Mouse (Mus musculus): Measurements from ENCODE around the gene Rnf121. TPM values are rescaled to one million over a fixed set of nuclear protein-coding genes. Genes with fewer than 3 reads are reported as not detected.

Rnf121 gene
- total RNA-seq, 1 experiment from 2014 or later = 15.8 TPM

Other genes with a start within 250 kb of the Rnf121 start
- gene Phox2a, start 247.2 kb downstream of the Rnf121 start, total RNA-seq (2017) = not detected in 2 replicates
- gene Inppl1, start 227.2 kb downstream of the Rnf121 start, total RNA-seq (2017) = 5.7 and 10.4 TPM in 2 replicates
- gene Folr2, start 208.3 kb downstream of the Rnf121 start, total RNA-seq (2017) = not detected in 2 replicates
- gene Anapc15, start 201.8 kb downstream of the Rnf121 start, total RNA-seq (2017) = 45.1 and 48.4 TPM in 2 replicates
- gene Folr1, start 194.7 kb downstream of the Rnf121 start, total RNA-seq (2017) = 1.0 TPM in 1 of 2 replicates, not detected in the other
- 65.2 and 77.1 TPM in 2 replicates for gene Lamtor1, start 159.6 kb downstream of the Rnf121 start, total RNA-seq (2017)
- 0.49 TPM in 1 of 2 replicates, not detected in the other for gene Tomt, start 159.1 kb downstream of the Rnf121 start, total RNA-seq (2017)
- gene Lrrc51, start 131.6 kb downstream of the Rnf121 start, total RNA-seq (2017) = 0.93 and 3.2 TPM in 2 replicates
- 225 and 227 TPM in 2 replicates for gene Numa1, start 131.4 kb downstream of the Rnf121 start, total RNA-seq (2017)
- 12.2 and 13.6 TPM in 2 replicates for gene Il18bp, start 46.8 kb downstream of the Rnf121 start, total RNA-seq (2017)
- gene Xndc1, start within 50 bp of the Rnf121 start, total RNA-seq (2017) = 35.2 and 40.2 TPM in 2 replicates
- 0.47 and 3.4 TPM in 2 replicates for gene Xntrpc, start 244 bp upstream of the Rnf121 start, total RNA-seq (2017)
- gene Trpc2, start 17.6 kb upstream of the Rnf121 start, total RNA-seq (2017) = 0.49 and 2.0 TPM in 2 replicates
- not detected in 2 replicates for gene Art1, start 36.3 kb upstream of the Rnf121 start, total RNA-seq (2017)
- 0.49 and 2.2 TPM in 2 replicates for gene Art5, start 44.0 kb upstream of the Rnf121 start, total RNA-seq (2017)
- 0.35 TPM in 1 of 2 replicates, not detected in the other for gene Chrna10, start 51.4 kb upstream of the Rnf121 start, total RNA-seq (2017)
- 74.8 TPM in 2 replicates for gene Nup98, start 144.7 kb upstream of the Rnf121 start, total RNA-seq (2017)
- gene Pgap2, start 144.7 kb upstream of the Rnf121 start, total RNA-seq (2017) = 32.1 and 32.8 TPM in 2 replicates
- gene Rhog, start 190.6 kb upstream of the Rnf121 start, total RNA-seq (2017) = 118 and 127 TPM in 2 replicates
- 63.7 and 72.1 TPM in 2 replicates for gene Stim1, start 202.3 kb upstream of the Rnf121 start, total RNA-seq (2017)